Mouse (Mus musculus) liver, adult (tissue): Measurements from ENCODE around the gene Dgke.

ENCODE experiments used
- GATA4 ChIP-seq: IDR thresholded peaks from 2 replicates; pipeline ENCODE4 v1.6.1; 2014; ENCODE audit warnings: mild to moderate bottlenecking, low read length; ENCODE audit not compliant: insufficient replicate concordance

Gene Dgke

GRCm38 (mm10) chr11:89066750-89067149 is at the start of gene Dgke:
TSS of gene Dgke (minus strand) at chr11:89066850.
- TF ChIP-seq GATA4: no peak

- no peak for TF ChIP-seq GATA4
Measured at GRCm38 (mm10) chr11:89107180-89107807, 40.6 kb upstream of the Dgke start.

GRCm38 (mm10) chr11:89105823-89106222 is 39.2 kb upstream of the Dgke start:
- no peak for TF ChIP-seq GATA4

GRCm38 (mm10) chr11:89105211-89105610 is 38.6 kb upstream of the Dgke start:
- TF ChIP-seq GATA4: no peak

- TF ChIP-seq GATA4: peak; percentile 87; the same call in 1 of the 2 replicates
Measured at GRCm38 (mm10) chr11:89103166-89103565, 36.5 kb upstream of the Dgke start.

- TF ChIP-seq GATA4: peak; percentile 52; the same call in 1 of the 2 replicates
Measured at GRCm38 (mm10) chr11:89100826-89101321, 34.2 kb upstream of the Dgke start.

- TF ChIP-seq GATA4: no peak
Measured at GRCm38 (mm10) chr11:89100403-89100802, 33.8 kb upstream of the Dgke start.

GRCm38 (mm10) chr11:89098930-89099329 is 32.3 kb upstream of the Dgke start:
- TF ChIP-seq GATA4: no peak

GRCm38 (mm10) chr11:89098083-89098835 is 31.6 kb upstream of the Dgke start:
- TF ChIP-seq GATA4: no peak

- TF ChIP-seq GATA4: no peak
Measured at GRCm38 (mm10) chr11:89095306-89095705, 28.7 kb upstream of the Dgke start.

GRCm38 (mm10) chr11:89092714-89093113 is 26.1 kb upstream of the Dgke start:
- no peak for TF ChIP-seq GATA4

GRCm38 (mm10) chr11:89088754-89089153 is 22.1 kb upstream of the Dgke start:
- no peak for TF ChIP-seq GATA4

GRCm38 (mm10) chr11:89086208-89086809 is 19.7 kb upstream of the Dgke start:
- no peak for TF ChIP-seq GATA4

- TF ChIP-seq GATA4: no peak
Measured at GRCm38 (mm10) chr11:89084601-89085000, 18.0 kb upstream of the Dgke start.

- TF ChIP-seq GATA4: no peak
Measured at GRCm38 (mm10) chr11:89078996-89079680, 12.5 kb upstream of the Dgke start.
